Mouse (Mus musculus): ENCODE measurements around the gene Hist2h2aa2.
A peak's percentile ranks its signal among the peaks of the same experiment; 100 is the strongest.

Gene Hist2h2aa2

DNA sequence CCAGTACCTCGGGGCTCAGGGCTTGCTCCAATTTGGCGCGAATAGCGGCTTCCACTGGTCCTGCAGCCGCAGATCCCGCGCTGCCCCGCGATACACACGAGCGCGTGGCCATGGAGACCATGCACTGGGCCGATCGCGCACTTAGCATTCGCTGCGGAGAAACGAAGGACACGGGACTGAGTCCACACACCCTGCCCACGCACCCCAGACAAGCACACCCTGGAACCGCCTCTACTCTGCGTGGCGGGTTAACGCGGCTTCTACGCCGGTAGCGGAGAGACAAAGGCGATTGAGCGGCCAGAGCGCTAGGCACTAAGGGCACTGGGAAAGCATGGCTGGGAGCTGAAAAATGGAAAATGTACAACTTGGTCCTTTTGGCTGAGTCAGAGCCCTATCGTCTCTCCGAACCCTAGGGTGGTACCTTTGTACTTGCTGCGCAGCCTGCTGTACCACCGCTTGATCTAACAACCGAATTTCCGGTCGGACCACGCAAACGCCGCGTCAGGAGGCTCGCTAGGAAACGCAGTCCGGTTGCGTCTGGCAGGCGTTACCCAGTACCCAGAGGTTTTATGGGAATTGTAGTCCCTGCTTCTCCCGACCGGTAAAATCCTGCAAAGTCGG lies 42.8 kb downstream of the Hist2h2aa2 start:
- DNase-seq (ENCODE audit: low read depth), result peak; percentile 92

GRCm38 (mm10) chr3:96196437-96197128 lies 43.5 kb downstream of the Hist2h2aa2 start:
- DNase-seq (ENCODE audit: low read depth), result peak; percentile 43

DNA sequence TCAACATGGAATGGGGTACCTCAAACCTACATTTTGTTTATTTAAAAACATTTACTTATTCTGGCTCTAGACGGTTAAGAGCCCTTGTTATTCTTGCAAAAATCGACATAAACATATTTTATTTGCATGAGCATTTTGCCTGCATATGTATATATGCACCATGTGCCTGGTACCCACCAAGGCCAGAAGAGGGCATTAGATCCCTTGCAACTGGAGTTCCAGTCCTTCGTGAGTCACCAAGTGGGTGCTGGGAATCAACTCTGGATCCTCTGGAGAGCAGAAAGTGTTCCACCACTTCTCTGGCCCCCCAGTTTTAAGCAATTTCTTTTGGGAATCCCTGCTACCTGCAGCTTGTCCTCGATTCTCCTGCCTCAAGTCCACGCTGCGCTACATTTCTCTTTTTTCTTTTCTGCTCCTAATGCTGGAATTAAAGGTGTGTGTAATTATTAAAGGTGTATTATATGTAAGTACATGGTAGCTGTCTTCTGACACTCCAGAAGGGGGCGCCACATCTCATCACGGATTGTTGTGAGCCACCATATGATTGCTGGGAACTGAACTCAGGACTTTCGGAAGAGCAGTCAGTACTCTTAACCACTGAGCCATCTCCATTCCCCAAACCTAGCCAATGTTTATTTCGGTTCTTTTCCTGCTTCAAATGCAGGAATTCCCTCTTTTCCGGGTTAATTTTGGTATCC lies 44.3 kb downstream of the Hist2h2aa2 start:
- peak; percentile 27 for DNase-seq (ENCODE audit: low read depth)

DNA sequence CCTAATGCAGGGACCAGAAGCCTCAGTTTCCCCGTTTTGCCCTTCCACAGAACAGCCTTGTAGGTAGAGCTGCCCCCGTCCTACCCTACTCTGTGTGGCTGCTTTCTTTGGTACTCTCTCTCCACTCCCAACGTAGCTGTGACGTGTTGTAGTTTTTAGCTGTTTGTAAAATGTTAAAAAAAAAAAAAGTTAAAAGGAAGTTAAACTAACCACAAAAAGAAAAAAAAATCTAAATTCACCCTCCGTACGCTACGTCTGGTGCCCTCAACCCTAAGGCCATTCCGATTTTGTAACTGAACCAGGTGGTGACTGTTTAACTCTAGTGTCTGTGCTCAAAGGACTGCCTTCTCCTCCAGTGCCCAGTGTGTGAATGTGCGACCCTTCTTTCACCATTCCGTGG lies 45.1 kb downstream of the Hist2h2aa2 start:
- DNase-seq (ENCODE audit: low read depth), result peak; percentile 59

- no peak for DNase-seq (ENCODE audit: low read depth)
Observed at GRCm38 (mm10) chr3:96192977-96193376, 47.1 kb downstream of the Hist2h2aa2 start.
